Mouse (Mus musculus) CH12.LX (cell line): ENCODE measurements around the gene Zfp488. TPM values are rescaled to one million over a fixed set of nuclear protein-coding genes. Genes with fewer than 3 reads are reported as not detected.
A peak's percentile ranks its signal among the peaks of the same experiment; 100 is the strongest.

Experiments
- DNase-seq: peaks from one replicate; pipeline ENCODE4 v3.0.0-alpha.2; 2013; ENCODE audit errors: extremely low read depth
- H3K27ac ChIP-seq: 2 replicates; pipeline ENCODE4 v1.5.1; 2012; ENCODE audit warnings: low read depth, mild to moderate bottlenecking, control low read depth, moderate library complexity; ENCODE audit not compliant: insufficient read depth
- H3K27me3 ChIP-seq: replicated peaks from 2 replicates; pipeline ENCODE3; 2012; ENCODE audit warnings: inconsistent platforms
- H3K36me3 ChIP-seq, 2 experiments: replicated peaks in 1 of 2; 2 replicates each; pipeline versions ENCODE3 to v1.6.1; 2012; ENCODE audit warnings: inconsistent platforms in 1 of 2, low read length in 1 of 2, mild to moderate bottlenecking in 1 of 2, mixed read lengths in 1 of 2, moderate library complexity in 1 of 2; ENCODE audit not compliant: control insufficient read depth in 1 of 2, insufficient read depth in 1 of 2
- H3K4me1 ChIP-seq, 2 experiments: 2 replicates each; pipeline ENCODE4 v1.6.1; 2012; ENCODE audit warnings: inconsistent platforms in 1 of 2, moderate library complexity in 1 of 2; ENCODE audit not compliant: insufficient read depth in 2 of 2, control insufficient read depth in 1 of 2
- H3K4me2 ChIP-seq: 2 replicates; pipeline ENCODE4 v1.6.1; 2012; ENCODE audit warnings: low read depth, mild to moderate bottlenecking, control low read depth; ENCODE audit not compliant: poor library complexity, insufficient read depth, severe bottlenecking
- H3K4me3 ChIP-seq, 3 experiments: fragments of 150-350 bp in 1 of 3; sonication (generic) in 1 of 3; replicated peaks in 1 of 3; 2 replicates each; pipeline versions ENCODE3 to v1.5.1; 2011 to 2012; ENCODE audit warnings: low read depth in 2 of 3, low read length in 2 of 3, mild to moderate bottlenecking in 2 of 3, moderate library complexity in 2 of 3, control low read depth in 1 of 3, improper control_type of control experiment in 1 of 3, inconsistent platforms in 1 of 3, mixed read lengths in 1 of 3; ENCODE audit not compliant: poor library complexity in 1 of 3
- H3K79me2 ChIP-seq: replicated peaks from 2 replicates; pipeline ENCODE4 v1.6.1; 2012; ENCODE audit warnings: mild to moderate bottlenecking, moderate library complexity; ENCODE audit not compliant: control insufficient read depth, poor library complexity, insufficient read depth, severe bottlenecking; ENCODE audit errors: extremely low read depth
- H3K9ac ChIP-seq: 2 replicates; pipeline ENCODE4 v1.6.1; 2012; ENCODE audit warnings: low read depth, mild to moderate bottlenecking, control low read depth, moderate library complexity; ENCODE audit not compliant: insufficient read depth
- H3K9me3 ChIP-seq: replicated peaks from 2 replicates; pipeline ENCODE3; 2012; ENCODE audit warnings: low read length, inconsistent platforms, mixed read lengths
- BHLHE40 ChIP-seq: IDR thresholded peaks from 2 replicates; pipeline ENCODE4 v1.6.1; 2011; ENCODE audit warnings: mild to moderate bottlenecking, low read depth, low read length, improper control_type of control experiment
- CHD1 ChIP-seq: IDR thresholded peaks from 2 replicates; pipeline ENCODE4 v1.6.1; 2012; ENCODE audit warnings: low read depth, low read length, improper control_type of control experiment, inconsistent platforms
- CHD2 ChIP-seq: IDR thresholded peaks from 2 replicates; pipeline ENCODE4 v1.6.1; 2011; ENCODE audit warnings: low read length, improper control_type of control experiment
- CTCF ChIP-seq, 2 experiments: IDR thresholded peaks in 1 of 2; conservative IDR thresholded peaks in 1 of 2; 2 replicates each; pipeline ENCODE4 v1.5.1; 2011 to 2012; ENCODE audit warnings: low read depth in 2 of 2, low read length in 2 of 2, improper control_type of control experiment in 1 of 2, inconsistent platforms in 1 of 2, mild to moderate bottlenecking in 1 of 2, moderate library complexity in 1 of 2
- E2F4 ChIP-seq: IDR thresholded peaks from 2 replicates; pipeline ENCODE4 v1.6.1; 2011; ENCODE audit warnings: low read depth, low read length, improper control_type of control experiment; ENCODE audit not compliant: insufficient replicate concordance
- EP300 ChIP-seq: IDR thresholded peaks from 2 replicates; pipeline ENCODE4 v1.6.1; 2011; ENCODE audit warnings: low read length, improper control_type of control experiment
- ETS1 ChIP-seq: conservative IDR thresholded peaks from 2 replicates; pipeline ENCODE4 v1.6.1; 2012; ENCODE audit warnings: low read depth, mild to moderate bottlenecking, inconsistent platforms, low read length, improper control_type of control experiment, moderate library complexity
- GABPA ChIP-seq: IDR thresholded peaks from 2 replicates; pipeline ENCODE4 v1.6.1; 2012; ENCODE audit warnings: low read depth, low read length, improper control_type of control experiment, inconsistent platforms; ENCODE audit not compliant: insufficient replicate concordance
- HCFC1 ChIP-seq: IDR thresholded peaks from 2 replicates; pipeline ENCODE4 v1.6.1; 2012; ENCODE audit warnings: low read depth, mild to moderate bottlenecking, inconsistent platforms, low read length, improper control_type of control experiment
- JUN ChIP-seq: IDR thresholded peaks from 2 replicates; pipeline ENCODE4 v1.6.1; 2011; ENCODE audit warnings: low read depth, mild to moderate bottlenecking, low read length, improper control_type of control experiment, moderate library complexity; ENCODE audit not compliant: insufficient read depth
- MAFK ChIP-seq: IDR thresholded peaks from 2 replicates; pipeline ENCODE4 v1.6.1; 2011; ENCODE audit warnings: low read length, improper control_type of control experiment; ENCODE audit not compliant: insufficient replicate concordance
- MAX ChIP-seq: IDR thresholded peaks from 2 replicates; pipeline ENCODE4 v1.6.1; 2011; ENCODE audit warnings: low read length, improper control_type of control experiment
- MXI1 ChIP-seq: IDR thresholded peaks from 2 replicates; pipeline ENCODE4 v1.6.1; 2011; ENCODE audit warnings: mild to moderate bottlenecking, low read depth, low read length, improper control_type of control experiment
- NELFE ChIP-seq: IDR thresholded peaks from 2 replicates; pipeline ENCODE4 v1.6.1; 2011; ENCODE audit warnings: low read depth, low read length, improper control_type of control experiment
- NRF1 ChIP-seq: IDR thresholded peaks from 2 replicates; pipeline ENCODE4 v1.6.1; 2014; ENCODE audit warnings: low read depth, mild to moderate bottlenecking, inconsistent platforms, low read length, improper control_type of control experiment, moderate library complexity
- POLR2A ChIP-seq: IDR thresholded peaks from 2 replicates; pipeline ENCODE4 v1.6.1; 2011; ENCODE audit warnings: low read depth, mild to moderate bottlenecking, improper control_type of control experiment, low read length
- POLR2AphosphoS2 ChIP-seq: IDR thresholded peaks from 2 replicates; pipeline ENCODE4 v1.6.1; 2011; ENCODE audit warnings: low read depth, low read length, improper control_type of control experiment
- RAD21 ChIP-seq: IDR thresholded peaks from 2 replicates; pipeline ENCODE4 v1.6.1; 2011; ENCODE audit warnings: low read depth, mild to moderate bottlenecking, low read length, improper control_type of control experiment, moderate library complexity
- RCOR1 ChIP-seq: conservative IDR thresholded peaks from 2 replicates; pipeline ENCODE4 v1.6.1; 2012; ENCODE audit warnings: low read depth, mild to moderate bottlenecking, inconsistent platforms, low read length, improper control_type of control experiment
- SIN3A ChIP-seq: IDR thresholded peaks from 2 replicates; pipeline ENCODE4 v1.6.1; 2012; ENCODE audit warnings: low read length, improper control_type of control experiment, inconsistent platforms
- SMC3 ChIP-seq: IDR thresholded peaks from 2 replicates; pipeline ENCODE4 v1.6.1; 2011; ENCODE audit warnings: low read depth, low read length, improper control_type of control experiment
- USF1 ChIP-seq: IDR thresholded peaks from 2 replicates; pipeline ENCODE4 v1.6.1; 2014; ENCODE audit warnings: low read depth, mild to moderate bottlenecking, inconsistent platforms, low read length, improper control_type of control experiment
- USF2 ChIP-seq: conservative IDR thresholded peaks from 2 replicates; pipeline ENCODE4 v1.6.1; 2011; ENCODE audit warnings: low read depth, low read length, improper control_type of control experiment
- ZNF384 ChIP-seq: IDR thresholded peaks from 2 replicates; pipeline ENCODE4 v1.6.1; 2012; ENCODE audit warnings: low read depth, low read length, improper control_type of control experiment, inconsistent platforms
- dilution Hi-C: fragments of 300-500 bp; cut with MboI; formaldehyde crosslinking; loops from 2 replicates; pipeline ENCODE4 v1.14.3; 2020; ENCODE audit warnings: low sequenced_read_pairs; ENCODE audit not compliant: extremely low pct_unique_long_range_greater_than_20kb, extremely low pct_ligation_motif_present
- in situ Hi-C: fragments of 300-500 bp; cut with MboI; formaldehyde crosslinking; loops from 3 replicates; pipeline ENCODE4 v1.14.3; 2019; ENCODE audit warnings: low sequenced_read_pairs, low pct_ligation_motif_present, low pct_unique_long_range_greater_than_20kb, mixed read lengths
- polyA plus RNA-seq: library from polyadenylated mRNA; unstranded; fragments of >175 nt; gene quantifications from 2 replicates; pipeline ENCODE4 v1.2.1, GENCODE M21; 2012; ENCODE audit warnings: low read depth; ENCODE audit not compliant: insufficient read length
- total RNA-seq, 2 experiments: library from RNA; depleted of rRNA; stranded (reverse); fragments of 300-350 nt in 1 of 2; fragments of >200 nt in 1 of 2; gene quantifications; 2 replicates each; pipeline ENCODE4 v1.2.3; 2012 to 2014

The Zfp488 gene
- total and polyA plus RNA-seq, 3 experiments: not detected

GRCm38 (mm10) chr14:33933778-33934317 lies 44.7 kb downstream of the Zfp488 start:
- dilution Hi-C loops (no loop called here), in situ Hi-C loops (loop anchor here (10.0 kb wide), 1 partner anchor 259 kb away; no protein-coding TSS in a partner anchor)
- TF ChIP-seq RAD21 (peak; percentile 52), BHLHE40 (no peak), SMC3 (peak; percentile 68), CTCF (conservative IDR thresholded peaks at IDR 0.05 in 1 of 2, IDR thresholded peaks at IDR 0.05 in 1 of 2; ENCODE audit: low read depth in 2 of 2, low read length in 2 of 2) (peak; percentile 55 to 79)
- Histone ChIP-seq H3K79me2 (no peaks in the 10 kb centered on the region), H3K4me3 (no peak overlapping the region), H3K27me3 (peaks cover 4% of the 10 kb centered on the region), H3K4me2 (no peak overlapping the region), H3K27ac (no peak overlapping the region), H3K9me3 (no peaks in the 10 kb centered on the region), H3K36me3 (no peaks in the 10 kb centered on the region), H3K9ac (no peak overlapping the region), H3K4me1 (peaks cover 0 to 11% of the 10 kb centered on the region in 2 experiments; a peak in 2 of 4 replicates)
- peak; percentile 66 for DNase-seq

- H3K4me1 ChIP-seq: peaks cover 0 to 11% of the 10 kb centered on the region in 2 experiments; a peak in 2 of 4 replicates
- in situ Hi-C loops (loop anchor here (10.0 kb wide), 1 partner anchor 258 kb away; no protein-coding TSS in a partner anchor), dilution Hi-C loops (no loop called here)
- H3K4me2 ChIP-seq: no peak overlapping the region
- H3K9me3 ChIP-seq: no peaks in the 10 kb centered on the region
- no peak overlapping the region for H3K9ac ChIP-seq
- H3K27me3 ChIP-seq: peaks cover 4% of the 10 kb centered on the region
- no peak overlapping the region for H3K27ac ChIP-seq
- TF ChIP-seq GABPA (no peak), SMC3 (peak; percentile 64), JUN (no peak), USF2 (no peak), CTCF (conservative IDR thresholded peaks at IDR 0.05 in 1 of 2, IDR thresholded peaks at IDR 0.05 in 1 of 2; ENCODE audit: low read depth in 2 of 2, low read length in 2 of 2) (peak; percentile 48 to 68), MXI1 (no peak), RAD21 (peak; percentile 52), HCFC1 (no peak), EP300 (no peak), SIN3A (no peak), ZNF384 (no peak), ETS1 (no peak), NRF1 (no peak), USF1 (no peak), RCOR1 (no peak), CHD2 (no peak), NELFE (no peak), POLR2A (no peak), CHD1 (no peak), POLR2AphosphoS2 (no peak), E2F4 (no peak), MAFK (no peak), MAX (no peak)
- peak; percentile 55 for DNase-seq
- H3K79me2 ChIP-seq: no peaks in the 10 kb centered on the region
- H3K36me3 ChIP-seq: no peaks in the 10 kb centered on the region
- no peak overlapping the region for H3K4me3 ChIP-seq
Measured at GRCm38 (mm10) chr14:33932935-33933703, 45.4 kb downstream of the Zfp488 start.
